In genomic region chr2:164909542-164909941, GRCm38 (mm10) we compare ENCODE assay signal across 8 mouse cellular contexts. TPM values are rescaled to one million over a fixed set of nuclear protein-coding genes. Genes with fewer than 3 reads are reported as not detected.
DNase-seq lines count a peak whose midpoint lies in the region; TF ChIP-seq lines count a peak whose summit lies in the region.

No protein-coding gene starts in this region.

- peaks cover 7% of the 10 kb centered on the region for H3K4me1 ChIP-seq in heart, adult 2 months (ENCODE audit: control insufficient read depth, insufficient read depth, low read length)
- peaks cover 22% of the 10 kb centered on the region for H3K4me1 ChIP-seq in limb, embryonic 10.5 days

- no peaks in the 10 kb centered on the region for H3K36me3 ChIP-seq in heart, adult 2 months (ENCODE audit: control insufficient read depth, insufficient read depth, low read length)
- peaks cover 67% of the 10 kb centered on the region for H3K36me3 ChIP-seq in limb, embryonic 10.5 days

- intact Hi-C loops in heart, adult 2 months (cut with DNase I), result no loop called here
- intact Hi-C loops in heart, postnatal 25 days (cut with DNase I), result loop anchor here (2.0 kb wide), 1 partner anchor 29 kb away; no protein-coding TSS in a partner anchor
- intact Hi-C loops in heart, postnatal 14 days (cut with DNase I), result no loop called here

- 73% methylated on average over 1 of the region's 1 CpGs for WGBS in heart, adult 2 months
- 90% methylated on average over 1 of the region's 1 CpGs for WGBS in limb, embryonic 10.5 days

- no peak overlapping the region for H3K9ac ChIP-seq in heart, adult 2 months (ENCODE audit: low read depth, low read length)

- H3K27ac ChIP-seq in heart, adult 2 months, result peak overlapping the region; percentile 14; the same call in 1 of the 2 replicates
- H3K27ac ChIP-seq in limb, embryonic 10.5 days, result no peak overlapping the region

- H3K79me2 ChIP-seq in heart, adult 2 months (replicated peaks; ENCODE audit: control insufficient read depth, insufficient read depth, low read length), result no peaks in the 10 kb centered on the region

- TF ChIP-seq POLR2A in heart, adult 2 months (IDR thresholded peaks at IDR 0.05; ENCODE audit: insufficient read depth, low read depth, low read length), result no peak

- peak; percentile 68 for TF ChIP-seq CTCF in heart, adult 2 months (IDR thresholded peaks at IDR 0.05)

- peak in 1 of 2 experiments; percentile 57 for DNase-seq in heart, adult 2 months
- DNase-seq in heart, postnatal 25 days (ENCODE audit: low spot score), result no peak
- DNase-seq in embryo, embryonic 10.5 days (ENCODE audit: low spot score), result peak; percentile 68
- DNase-seq in heart, postnatal 14 days, result peak; percentile 28 to 50
- DNase-seq in limb, embryonic 10.5 days (ENCODE audit: low spot score), result no peak
- peak; percentile 44 for DNase-seq in mesoderm, embryonic 11.5 days (ENCODE audit: low read depth, low spot score)
- no peak for DNase-seq in layer of hippocampus, postnatal 14 days (ENCODE audit: low spot score in 2 of 2)
- DNase-seq in adrenal gland, adult 8-10 months, result no peak

- no peaks in the 10 kb centered on the region for H3K27me3 ChIP-seq in heart, adult 2 months (ENCODE audit: control insufficient read depth, insufficient read depth, low read length)
- no peaks in the 10 kb centered on the region for H3K27me3 ChIP-seq in limb, embryonic 10.5 days (ENCODE audit: low read depth, poor library complexity, severe bottlenecking)

- peaks cover 3% of the 10 kb centered on the region; the same call in 1 of the 2 replicates for H3K9me3 ChIP-seq in limb, embryonic 10.5 days (replicated peaks)

- H3K4me3 ChIP-seq in heart, adult 2 months, result no peak overlapping the region
- H3K4me3 ChIP-seq in limb, embryonic 10.5 days, result peak overlapping the region; percentile 87

- TF ChIP-seq EP300 in heart, adult 2 months (IDR thresholded peaks at IDR 0.05; ENCODE audit: insufficient read depth, low read depth, low read length), result 0 out of 2 replicates have a peak, but pooled peaks have one; percentile 39

RNA-seq across cellular contexts. Expression of gene Zfp335, which starts 2.0 kb away (rescaled TPM):
- 1 to 10 TPM; 8.0 to 8.2 TPM for total RNA-seq in heart, adult 2 months (2021)
- polyA plus RNA-seq in heart, adult 2 months (2012; rRNA removed), result 14.0 and 14.3 TPM in 2 replicates
- 1 to 10 TPM; 8.6 to 9.2 TPM for total RNA-seq in heart, postnatal 25 days (2021)
- 10 to 100 TPM; 10.7 to 10.8 TPM for total RNA-seq in heart, postnatal 14 days (2021)
- polyA plus RNA-seq in limb, embryonic 10.5 days (2016; fragmentation: Nextera tagmentation; extraction: Ambion mirVana), result 18.0 and 21.3 TPM in 2 replicates
- 10 to 100 TPM; 25.0 to 26.4 TPM for total RNA-seq in layer of hippocampus, postnatal 14 days (2021)
- total RNA-seq in adrenal gland, adult 8-10 months (2022), result 10 to 100 TPM; 17.3 to 26.7 (median 20.3) TPM

RNA-seq across cellular contexts. Expression of gene Pcif1, which starts 30.4 kb away (rescaled TPM):
- 10 to 100 TPM; 25.7 to 31.8 TPM for total RNA-seq in heart, adult 2 months (2021)
- polyA plus RNA-seq in heart, adult 2 months (2012; rRNA removed), result 18.4 and 20.8 TPM in 2 replicates
- total RNA-seq in heart, postnatal 25 days (2021), result 10 to 100 TPM; 27.5 to 34.6 TPM
- total RNA-seq in heart, postnatal 14 days (2021), result 10 to 100 TPM; 33.0 to 33.6 TPM
- polyA plus RNA-seq in limb, embryonic 10.5 days (2016; fragmentation: Nextera tagmentation; extraction: Ambion mirVana), result 73.7 and 86.7 TPM in 2 replicates
- 10 to 100 TPM; 43.5 to 48.8 TPM for total RNA-seq in layer of hippocampus, postnatal 14 days (2021)
- 10 to 100 TPM; 49.4 to 74.0 (median 65.6) TPM for total RNA-seq in adrenal gland, adult 8-10 months (2022)

RNA-seq across cellular contexts. Expression of gene Mmp9, which starts 31.0 kb away (rescaled TPM):
- total RNA-seq in heart, adult 2 months (2021), result under 1 TPM; 0.93 to 0.99 TPM
- 3.5 and 5.1 TPM in 2 replicates for polyA plus RNA-seq in heart, adult 2 months (2012; rRNA removed)
- under 1 TPM; 0.55 to 0.61 TPM for total RNA-seq in heart, postnatal 25 days (2021)
- under 1 TPM; 0.43 to 0.63 TPM for total RNA-seq in heart, postnatal 14 days (2021)
- polyA plus RNA-seq in limb, embryonic 10.5 days (2016; fragmentation: Nextera tagmentation; extraction: Ambion mirVana), result 0.31 and 0.33 TPM in 2 replicates
- total RNA-seq in layer of hippocampus, postnatal 14 days (2021), result 1 to 10 TPM; 1.8 to 2.1 TPM
- total RNA-seq in adrenal gland, adult 8-10 months (2022), result 1 to 10 TPM in 1 of 4 experiments, under 1 TPM in 3; 0.49 to 1.4 (median 0.84) TPM

RNA-seq across cellular contexts. Expression of gene Slc12a5, which starts 51.1 kb away (rescaled TPM):
- total RNA-seq in heart, adult 2 months (2021), result 1 to 10 TPM; 2.2 to 2.3 TPM
- 1.5 TPM in 2 replicates for polyA plus RNA-seq in heart, adult 2 months (2012; rRNA removed)
- under 1 TPM; 0.65 to 0.81 TPM for total RNA-seq in heart, postnatal 25 days (2021)
- under 1 TPM; 0.73 to 0.91 TPM for total RNA-seq in heart, postnatal 14 days (2021)
- polyA plus RNA-seq in limb, embryonic 10.5 days (2016; fragmentation: Nextera tagmentation; extraction: Ambion mirVana), result 0.83 and 1.0 TPM in 2 replicates
- 100 to 1,000 TPM; 288 to 332 TPM for total RNA-seq in layer of hippocampus, postnatal 14 days (2021)
- 10 to 100 TPM in 3 of 4 experiments, 1 to 10 TPM in 1; 6.7 to 18.3 (median 14.0) TPM for total RNA-seq in adrenal gland, adult 8-10 months (2022)

RNA-seq across cellular contexts. Expression of gene Pltp, which starts 52.0 kb away (rescaled TPM):
- total RNA-seq in heart, adult 2 months (2021), result 10 to 100 TPM; 33.8 to 36.1 TPM
- 57.4 and 71.2 TPM in 2 replicates for polyA plus RNA-seq in heart, adult 2 months (2012; rRNA removed)
- total RNA-seq in heart, postnatal 25 days (2021), result 10 to 100 TPM; 35.9 to 37.5 TPM
- total RNA-seq in heart, postnatal 14 days (2021), result 10 to 100 TPM; 43.7 to 58.5 TPM
- 20.2 and 24.9 TPM in 2 replicates for polyA plus RNA-seq in limb, embryonic 10.5 days (2016; fragmentation: Nextera tagmentation; extraction: Ambion mirVana)
- 100 to 1,000 TPM in 1 of 2 experiments, 10 to 100 TPM in 1; 72.5 to 107 TPM for total RNA-seq in layer of hippocampus, postnatal 14 days (2021)
- 10 to 100 TPM; 26.0 to 57.3 (median 35.5) TPM for total RNA-seq in adrenal gland, adult 8-10 months (2022)

Comparison
In these comparisons a context has a peak if more than half of its experiments do, and no peak if none do; other contexts are left out.
1. DNase-seq: peak in embryo, embryonic 10.5 days (single experiment), heart, postnatal 14 days (2 of 2) and mesoderm, embryonic 11.5 days (single experiment); none in heart, postnatal 25 days (single experiment), limb, embryonic 10.5 days (single experiment), layer of hippocampus, postnatal 14 days (0 of 2) and adrenal gland, adult 8-10 months (single experiment).